Mouse (Mus musculus) heart, adult 18-20 months (tissue): Measurements from ENCODE around the gene Erg. TPM values are rescaled to one million over a fixed set of nuclear protein-coding genes. Genes with fewer than 3 reads are reported as not detected.

Source experiments
- DNase-seq, 2 experiments: peaks; one replicate each; pipeline ENCODE4 v3.0.0; 2021 to 2022; ENCODE audit warnings: mixed read lengths in 1 of 2
- total RNA-seq, 2 experiments: library from RNA; stranded (reverse); gene quantifications; 2 replicates each; pipeline ENCODE4 v1.2.3; 2021

Erg gene
- total RNA-seq, 2 experiments from 2014 or later = 20.6 to 24.3 TPM

GRCm38 (mm10) chr16:95387008-95387407 lies 199.4 kb downstream of the Erg start:
- no peak for DNase-seq

GRCm38 (mm10) chr16:95385299-95385973 lies 201.0 kb downstream of the Erg start:
- no peak for DNase-seq

DNA sequence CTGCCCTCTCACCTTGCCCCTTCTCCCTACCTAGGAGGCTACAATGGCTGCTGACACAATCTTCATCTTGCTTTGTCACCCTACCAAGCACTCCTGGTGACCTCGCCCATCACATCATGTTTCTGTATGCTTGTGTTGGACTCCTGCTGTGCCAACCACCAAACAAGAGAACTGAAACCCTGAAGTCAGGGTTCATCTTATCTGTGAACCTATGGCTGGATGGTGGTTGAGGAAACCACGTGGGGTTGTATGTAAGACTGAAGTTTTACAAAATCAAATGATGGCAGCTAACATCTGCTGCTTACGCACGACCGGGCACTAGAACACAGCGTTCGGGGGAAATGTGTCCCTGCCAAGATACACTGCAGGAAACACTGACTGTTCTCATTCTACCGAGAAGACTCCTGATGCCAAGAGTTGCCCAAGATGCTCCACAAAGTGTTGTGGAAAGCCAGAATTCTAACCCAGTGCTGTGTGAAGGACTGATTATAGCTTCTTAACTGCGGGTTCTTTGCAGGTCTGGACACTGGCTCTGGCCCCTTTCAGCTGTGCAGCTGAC lies 201.7 kb downstream of the Erg start:
- peak in 1 of 2 experiments; percentile 39 for DNase-seq

DNA sequence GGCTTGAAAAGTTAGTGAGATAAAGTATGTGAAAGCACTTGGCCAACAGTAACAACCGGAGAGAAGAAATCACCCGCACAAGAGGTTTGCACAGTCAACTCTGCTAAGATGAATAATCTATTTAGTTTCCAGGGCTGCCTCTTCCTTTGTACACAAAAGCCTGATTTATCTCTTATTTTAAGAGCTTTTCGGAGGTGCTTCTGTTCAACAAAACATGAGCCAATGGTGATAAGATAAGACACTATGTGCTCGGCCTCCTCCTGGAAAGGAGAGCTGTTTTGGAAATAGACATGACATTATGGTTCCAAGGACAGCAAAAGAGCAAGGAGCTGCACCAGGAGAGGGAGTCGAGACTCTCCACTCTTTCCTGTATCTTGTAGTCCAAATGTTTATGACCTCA lies 204.1 kb downstream of the Erg start:
- DNase-seq = peak in 1 of 2 experiments; percentile 37

DNA sequence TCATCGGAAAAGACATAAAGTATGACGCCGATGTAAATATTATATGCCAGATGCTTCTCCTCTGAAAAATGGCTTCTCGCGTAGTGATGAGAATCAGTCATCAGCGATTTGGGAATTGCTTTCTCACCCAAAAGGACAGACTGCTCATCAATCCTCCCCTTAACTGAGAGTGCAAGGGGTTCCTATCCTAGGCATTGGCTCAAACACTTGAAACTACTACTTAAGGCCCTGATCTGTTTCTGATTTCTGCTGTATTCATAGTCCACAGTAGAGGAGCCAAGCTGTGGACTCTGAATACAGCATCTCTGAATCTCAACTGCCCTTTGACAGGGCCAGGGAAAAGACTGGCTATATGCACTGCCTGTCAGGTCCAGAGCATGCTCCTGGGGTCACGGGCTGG lies 209.6 kb downstream of the Erg start:
- DNase-seq = no peak

DNA sequence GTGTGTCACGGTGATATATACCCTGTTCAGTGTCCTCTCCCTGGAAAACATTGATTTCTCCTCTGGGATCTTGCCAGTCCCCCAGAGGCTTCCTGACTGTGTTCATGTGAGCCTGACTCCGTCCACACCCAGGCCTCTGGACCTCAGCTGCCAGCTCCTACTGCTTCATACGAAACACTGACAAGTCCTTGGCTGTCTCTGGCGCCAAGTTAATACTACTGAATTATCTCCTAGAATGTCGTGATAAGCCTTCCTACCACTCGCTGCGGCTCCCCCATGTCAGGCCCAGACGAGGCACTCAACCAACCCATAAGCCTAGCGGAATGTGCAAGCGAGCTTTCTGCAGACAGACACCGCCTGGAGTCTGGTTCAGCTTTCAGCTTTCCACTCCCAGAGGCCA lies 210.0 kb downstream of the Erg start:
- DNase-seq = peak in 1 of 2 experiments; percentile 21

DNA sequence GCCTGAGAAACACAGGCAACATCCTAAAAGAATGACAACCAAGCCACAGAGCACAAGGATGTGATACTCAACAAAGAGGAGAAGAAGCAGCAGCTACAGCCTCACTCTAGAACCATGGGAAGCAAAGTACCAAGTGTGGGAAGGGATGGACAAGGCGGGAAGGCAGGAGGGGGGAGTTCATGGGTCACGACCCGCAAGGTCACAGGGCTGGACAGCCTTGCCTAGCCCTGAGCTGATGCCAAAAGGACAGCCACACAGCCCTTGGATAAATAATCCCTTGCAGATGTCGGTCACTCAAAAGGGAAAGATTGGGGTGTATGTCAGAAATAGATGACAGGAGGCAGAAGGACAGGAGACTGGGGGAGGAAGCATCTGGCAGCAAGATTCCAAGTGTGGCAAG lies 211.7 kb downstream of the Erg start:
- DNase-seq = no peak

DNA sequence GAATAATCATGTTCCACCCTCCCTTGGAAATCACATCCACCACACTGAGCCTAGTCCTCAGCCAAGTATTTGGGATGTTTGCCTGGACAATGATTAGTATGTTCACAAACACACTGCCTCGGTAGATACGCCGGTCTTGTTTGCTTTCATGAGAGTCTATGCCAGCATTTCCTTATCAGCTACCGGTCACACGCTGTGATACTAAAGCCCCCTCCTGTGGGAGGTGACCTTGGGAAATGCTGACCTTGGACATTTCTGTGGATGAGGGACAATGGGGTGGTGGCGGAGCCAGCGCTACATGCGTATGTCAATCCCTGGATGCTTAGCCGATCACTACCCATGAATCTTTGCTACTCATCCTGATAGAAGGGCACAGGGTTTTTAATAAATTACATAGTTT lies 213.4 kb downstream of the Erg start:
- DNase-seq = peak in 1 of 2 experiments; percentile 36

GRCm38 (mm10) chr16:95371713-95372112 lies 214.7 kb downstream of the Erg start:
- DNase-seq = no peak

- no peak for DNase-seq
Measured at GRCm38 (mm10) chr16:95366989-95367765, 219.2 kb downstream of the Erg start.

DNA sequence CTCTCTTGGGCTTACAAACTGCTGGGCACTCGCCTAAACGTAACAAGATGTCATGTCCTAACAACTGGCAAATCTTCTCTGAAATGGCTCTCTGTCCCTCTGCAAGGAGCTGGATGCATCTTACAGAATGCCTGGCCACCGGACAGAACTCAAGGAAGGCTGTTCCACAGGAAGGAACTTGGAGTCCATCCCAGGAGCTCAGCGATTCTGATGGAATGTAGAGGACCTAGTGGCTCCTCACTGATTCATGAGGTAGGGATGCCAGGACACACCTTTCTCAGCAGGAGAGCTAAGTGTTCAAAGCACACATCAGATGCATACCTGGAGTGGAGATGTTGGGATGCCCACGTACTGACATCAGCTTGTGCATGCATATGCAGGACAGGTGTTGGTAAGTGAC lies 221.2 kb downstream of the Erg start:
- DNase-seq = no peak

GRCm38 (mm10) chr16:95363632-95364465 lies 222.5 kb downstream of the Erg start:
- DNase-seq = no peak

DNA sequence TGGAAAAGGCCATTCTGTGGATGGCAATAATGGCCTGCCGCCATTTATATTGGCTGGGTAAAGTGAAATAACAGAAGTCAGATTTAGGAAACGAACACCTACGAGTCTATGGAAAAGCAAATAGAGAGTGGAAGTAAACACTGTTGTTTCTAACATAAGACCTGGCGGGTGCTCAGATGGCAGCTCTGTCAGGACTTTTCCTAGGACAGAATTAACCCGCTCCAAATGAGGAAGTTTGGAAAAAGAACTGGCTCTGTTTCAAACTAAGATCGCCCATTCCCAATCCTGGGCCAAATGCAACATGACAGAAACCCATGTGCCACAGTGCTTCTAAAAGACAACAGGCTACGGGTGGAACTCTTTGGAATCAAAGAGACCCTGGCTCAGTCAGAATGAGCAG lies 224.4 kb downstream of the Erg start:
- peak in 1 of 2 experiments; percentile 52 for DNase-seq

DNA sequence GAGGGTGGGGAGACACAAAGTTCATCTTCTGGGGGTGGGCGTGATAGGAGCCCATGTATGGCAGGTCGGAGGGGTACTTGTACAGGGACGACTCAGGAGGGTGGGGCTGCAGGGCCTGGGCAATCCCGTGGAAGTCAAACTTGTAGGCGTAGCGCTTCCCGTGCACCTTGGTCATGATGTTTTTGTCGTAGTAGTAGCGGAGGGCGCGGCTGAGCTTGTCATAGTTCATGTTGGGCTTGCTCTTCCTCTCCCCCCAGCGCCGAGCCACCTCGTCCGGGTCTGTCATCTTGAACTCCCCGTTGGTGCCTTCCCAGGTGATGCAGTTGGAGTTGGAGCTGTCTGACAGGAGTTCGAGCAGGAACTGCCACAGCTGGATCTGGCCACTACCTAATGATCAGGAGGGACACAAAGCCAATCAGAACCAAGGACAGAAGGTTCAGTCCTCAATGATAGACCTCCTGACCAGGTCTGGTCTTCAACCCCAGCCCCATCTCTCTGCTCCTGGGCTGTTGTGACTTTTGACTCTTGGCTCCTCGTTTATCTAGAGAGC lies 225.4 kb downstream of the Erg start:
- DNase-seq = no peak

GRCm38 (mm10) chr16:95360214-95360850 lies 226.1 kb downstream of the Erg start:
- DNase-seq = no peak

GRCm38 (mm10) chr16:95356962-95357955 lies 229.1 kb downstream of the Erg start:
- DNase-seq = no peak

GRCm38 (mm10) chr16:95353838-95354237 lies 232.6 kb downstream of the Erg start:
- no peak for DNase-seq

DNA sequence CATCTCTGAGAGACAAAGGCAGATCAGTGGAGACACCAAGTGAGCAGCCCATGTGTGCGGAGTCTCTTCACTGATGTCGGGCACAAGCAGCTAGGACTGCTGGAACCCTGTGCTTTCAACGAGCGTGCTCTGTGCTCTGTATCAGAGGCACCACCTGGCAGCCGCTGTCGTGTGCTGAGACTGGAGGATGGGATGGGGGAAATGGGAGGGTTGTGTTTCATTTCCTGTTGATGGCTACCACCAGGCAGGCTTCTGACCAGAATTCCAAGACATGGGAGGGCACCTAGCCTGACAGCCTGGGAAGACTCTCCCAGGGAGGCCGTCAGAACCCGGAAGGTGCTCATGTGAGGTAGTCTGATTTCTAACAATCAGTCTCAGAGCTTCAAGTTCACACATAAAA lies 234.1 kb downstream of the Erg start:
- DNase-seq = peak in 1 of 2 experiments; percentile 24

GRCm38 (mm10) chr16:95350499-95350898 lies 235.9 kb downstream of the Erg start:
- peak; percentile 33 to 72 for DNase-seq

GRCm38 (mm10) chr16:95349745-95350144 lies 236.6 kb downstream of the Erg start:
- DNase-seq = no peak
